Mouse (Mus musculus) layer of hippocampus, adult 2 months (tissue): ENCODE results near the gene Rere. TPM values are rescaled to one million over a fixed set of nuclear protein-coding genes. Genes with fewer than 3 reads are reported as not detected.
"Not testable (repeated sequence)": the region's sequence is repeated elsewhere in the genome, so short reads cannot be mapped to it uniquely, and the experiment has no call there.

ENCODE experiments used
- DNase-seq, 2 experiments: peaks; one replicate each; pipeline ENCODE4 v3.0.0; 2022; ENCODE audit warnings: low spot score in 2 of 2
- H3K27ac ChIP-seq: fragments of 200-600 bp; 2 replicates; pipeline ENCODE4 v1.8.1; 2022
- H3K4me3 ChIP-seq: fragments of 200-600 bp; 2 replicates; pipeline ENCODE4 v1.8.1; 2022; ENCODE audit warnings: mild to moderate bottlenecking
- CTCF ChIP-seq: fragments of 200-600 bp; conservative IDR thresholded peaks from 2 replicates; pipeline ENCODE4 v1.8.1; 2022; ENCODE audit warnings: antibody characterized with exemption, mild to moderate bottlenecking, moderate library complexity
- total RNA-seq, 2 experiments: library from RNA; stranded (reverse); gene quantifications; 2 replicates each; pipeline ENCODE4 v1.2.3; 2021

Gene Rere
- total RNA-seq, 2 experiments from 2014 or later, result 144 to 153 TPM

GRCm38 (mm10) chr4:150488767-150489166, 207.3 kb downstream of the Rere start:
- Histone ChIP-seq H3K4me3 (peak overlapping the region; percentile 56), H3K27ac (peak overlapping the region; percentile 89)
- DNase-seq, result no peak
- no peak for TF ChIP-seq CTCF

GRCm38 (mm10) chr4:150490050-150490449, 208.6 kb downstream of the Rere start:
- DNase-seq, result no peak
- peak overlapping the region; percentile 89 for H3K27ac ChIP-seq
- no peak for TF ChIP-seq CTCF
- H3K4me3 ChIP-seq, result peak overlapping the region; percentile 33; the same call in 1 of the 2 replicates

GRCm38 (mm10) chr4:150491710-150492109, 210.3 kb downstream of the Rere start:
- H3K4me3 ChIP-seq, result no peak overlapping the region
- TF ChIP-seq CTCF, result no peak
- DNase-seq, result no peak
- H3K27ac ChIP-seq, result peak overlapping the region; percentile 89

GRCm38 (mm10) chr4:150493258-150493937, 212.0 kb downstream of the Rere start:
- Histone ChIP-seq H3K27ac (peak overlapping the region; percentile 89), H3K4me3 (no peak overlapping the region)
- TF ChIP-seq CTCF, result no peak
- DNase-seq, result no peak

GRCm38 (mm10) chr4:150493938-150494330, 212.5 kb downstream of the Rere start:
- peak overlapping the region; percentile 89 for H3K27ac ChIP-seq
- not testable (repeated sequence) for H3K4me3 ChIP-seq, DNase-seq

GRCm38 (mm10) chr4:150495568-150495967, 214.1 kb downstream of the Rere start:
- Histone ChIP-seq H3K4me3 (no peak overlapping the region), H3K27ac (peak overlapping the region; percentile 73)
- no peak for TF ChIP-seq CTCF
- DNase-seq, result no peak

DNA sequence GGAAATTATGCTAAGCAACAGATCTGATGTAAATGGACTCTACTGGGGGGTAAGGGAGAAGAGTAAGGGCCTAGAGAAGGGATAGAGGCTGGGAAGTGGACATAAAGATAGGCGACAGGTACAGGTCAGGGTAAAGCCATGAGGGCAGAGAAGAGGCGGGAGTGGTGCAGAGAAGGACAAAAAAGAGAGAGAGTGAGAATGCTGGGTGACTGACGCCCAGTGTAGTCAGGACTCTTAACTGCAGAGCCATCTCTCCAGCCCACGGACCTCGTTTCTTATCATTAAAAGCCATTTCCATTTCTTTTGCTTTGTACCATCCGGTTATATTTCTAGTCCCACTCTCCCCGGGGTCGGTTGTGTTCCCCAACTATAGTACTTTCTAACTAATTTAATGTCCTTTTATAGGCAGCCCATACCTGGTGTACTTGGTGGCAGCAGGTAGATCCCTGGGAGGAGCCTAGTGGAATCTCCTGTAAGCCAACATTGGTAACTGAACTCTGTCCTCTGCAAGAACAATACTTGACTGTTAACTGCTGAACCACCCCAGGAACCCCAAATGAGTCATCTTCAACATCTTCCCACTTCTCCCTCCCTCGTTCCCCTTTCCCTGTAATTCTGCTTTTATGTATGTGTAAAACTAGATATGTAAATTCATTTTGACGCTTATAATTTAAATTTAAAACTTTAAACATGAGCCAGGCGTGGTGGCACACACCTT, 223.0 kb downstream of the Rere start:
- no peak for TF ChIP-seq CTCF
- no peak overlapping the region for H3K27ac ChIP-seq
- DNase-seq, result no peak
- H3K4me3 ChIP-seq, result no peak overlapping the region

DNA sequence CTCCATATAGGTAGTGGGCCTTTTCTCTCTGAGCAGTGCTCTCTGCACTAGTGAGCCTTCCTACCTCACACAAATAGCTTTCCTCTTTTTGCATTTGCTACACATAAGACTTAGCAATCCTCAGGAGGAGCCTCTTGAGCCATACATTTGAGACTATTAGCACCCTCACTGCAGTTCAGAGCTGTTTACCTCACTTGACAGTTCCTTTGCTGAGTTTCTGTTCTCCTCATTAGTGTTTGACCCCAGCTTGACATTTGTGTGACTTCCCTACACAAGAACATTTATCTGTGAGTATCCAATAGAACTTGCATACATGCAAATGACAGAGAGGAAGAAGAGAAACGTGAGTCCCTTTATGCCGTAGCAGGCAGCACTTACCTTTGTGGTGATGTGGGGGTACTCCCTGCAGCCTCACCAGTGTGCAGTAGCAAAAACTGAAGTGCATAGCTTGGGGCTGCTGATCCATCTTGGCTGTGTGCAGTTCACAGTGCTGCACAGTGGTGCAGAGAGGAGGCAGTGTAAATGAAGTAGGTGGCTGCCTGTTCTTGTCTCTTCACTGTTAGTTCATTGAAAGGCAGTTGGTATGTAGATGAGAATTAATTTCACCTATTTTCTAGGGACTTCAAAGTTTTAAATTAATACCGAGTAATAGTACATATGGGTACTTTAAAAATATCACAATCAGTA, 227.7 kb downstream of the Rere start:
- DNase-seq, result no peak
- TF ChIP-seq CTCF, result no peak
- no peak overlapping the region for H3K4me3 ChIP-seq
- peak overlapping the region; percentile 55 for H3K27ac ChIP-seq

- no peak overlapping the region; the same call in 1 of the 2 replicates for H3K27ac ChIP-seq
- H3K4me3 ChIP-seq, result no peak overlapping the region
- TF ChIP-seq CTCF, result no peak
- DNase-seq, result no peak
Measured at GRCm38 (mm10) chr4:150510036-150510435, 228.6 kb downstream of the Rere start.

GRCm38 (mm10) chr4:150513387-150513786, 231.9 kb downstream of the Rere start:
- H3K4me3 ChIP-seq, DNase-seq, H3K27ac ChIP-seq: not testable (repeated sequence)

DNA sequence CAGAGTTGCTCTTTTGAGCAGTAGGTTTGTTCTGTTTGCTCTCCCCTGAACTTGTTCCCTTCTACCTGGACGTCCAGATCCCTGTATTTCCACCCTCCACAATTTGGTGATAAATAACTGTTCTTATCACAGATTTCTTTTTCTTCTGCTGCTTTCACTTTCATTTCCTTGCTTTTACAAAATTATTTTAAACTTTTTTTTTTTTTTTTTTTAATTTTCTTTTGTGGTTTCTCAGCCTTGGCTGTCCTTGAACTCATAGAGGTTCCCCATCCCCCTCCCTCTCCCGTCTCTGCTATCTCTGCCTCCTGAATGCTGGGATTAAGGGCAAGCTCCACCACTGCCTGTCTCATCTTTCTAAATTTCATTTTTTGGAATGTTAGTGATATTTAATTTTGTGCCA, 234.8 kb downstream of the Rere start:
- DNase-seq, result no peak
- H3K27ac ChIP-seq, result peak overlapping the region; percentile 51; the same call in 1 of the 2 replicates
- no peak overlapping the region for H3K4me3 ChIP-seq
- TF ChIP-seq CTCF, result no peak

DNA sequence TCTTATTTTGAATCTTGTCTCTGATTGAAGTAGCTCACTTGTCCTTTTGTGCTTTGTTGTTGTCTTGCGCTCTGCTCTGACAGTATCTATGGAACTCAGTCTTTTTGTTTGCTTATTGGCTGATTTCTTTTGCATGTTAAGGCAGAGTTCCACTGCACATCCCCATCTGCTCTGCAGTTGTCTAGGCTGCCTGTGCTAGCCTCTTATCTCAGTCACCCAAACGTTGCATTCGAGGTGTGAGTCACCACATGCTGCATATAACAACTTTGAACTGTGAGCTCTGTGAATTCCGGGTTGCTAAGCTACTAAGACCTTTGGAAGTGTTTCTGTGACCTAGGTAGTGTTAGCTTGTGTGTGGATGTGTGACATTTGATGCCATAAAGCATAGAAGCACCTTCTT, 235.9 kb downstream of the Rere start:
- DNase-seq, result no peak
- Histone ChIP-seq H3K27ac (peak overlapping the region; percentile 61), H3K4me3 (no peak overlapping the region)
- TF ChIP-seq CTCF, result no peak

- H3K27ac ChIP-seq, result no peak overlapping the region
- TF ChIP-seq CTCF, result no peak
- DNase-seq, result no peak
- no peak overlapping the region for H3K4me3 ChIP-seq
Measured at GRCm38 (mm10) chr4:150518826-150519225, 237.4 kb downstream of the Rere start.
